Mouse (Mus musculus) embryo, embryonic 9.5 days (tissue): ENCODE data around the gene Igf2bp3.
A peak's percentile ranks its signal among the peaks of the same experiment; 100 is the strongest.

Source experiments
- DNase-seq: peaks from one replicate; pipeline ENCODE4 v3.0.0-alpha.2; 2017; ENCODE audit errors: extremely low spot score

Gene Igf2bp3

DNA sequence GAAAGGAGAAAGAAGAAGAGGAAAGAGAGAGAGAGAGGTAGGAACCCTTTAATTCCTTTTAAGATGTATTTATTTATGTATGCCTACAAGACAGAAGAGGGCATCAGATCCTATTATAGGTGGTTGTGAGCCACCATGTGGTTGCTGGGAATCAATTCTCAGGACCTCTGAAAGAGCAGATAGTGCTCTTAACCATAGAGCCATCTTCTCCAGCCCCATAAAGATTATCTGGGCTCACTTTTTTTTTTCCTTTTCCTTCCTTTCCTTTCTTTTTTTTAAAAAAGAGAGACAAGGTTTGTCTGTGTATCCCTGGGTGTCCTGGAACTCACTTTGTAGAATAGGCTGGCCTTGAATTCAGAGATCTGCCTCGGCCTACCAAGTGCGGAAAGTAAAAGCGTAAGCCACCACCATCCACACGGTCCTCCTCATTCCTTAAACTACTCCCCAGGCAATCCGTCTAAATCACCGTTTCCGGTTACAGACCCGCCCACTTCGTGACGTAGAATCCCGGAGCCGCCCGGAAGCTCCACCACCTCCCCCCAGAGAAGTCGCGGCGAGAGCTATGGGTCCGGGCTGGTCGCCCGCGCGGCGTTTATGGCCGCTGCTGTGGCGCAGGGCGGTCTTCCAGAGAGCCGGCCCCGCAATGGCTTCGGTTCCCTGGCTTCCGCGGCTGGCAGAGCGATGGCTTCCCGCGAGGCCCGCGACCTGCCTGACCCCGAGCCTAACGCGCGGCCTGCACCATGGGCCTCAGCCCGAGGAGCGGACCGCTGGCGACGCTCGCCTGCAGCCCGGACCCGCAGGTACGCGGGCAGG is 141.2 kb downstream of the Igf2bp3 start, which contains the start of gene Malsu1:
Malsu1 (plus strand) TSS at position 492 of the 813 bp plus-strand sequence.
- peak; percentile 95 for DNase-seq

DNA sequence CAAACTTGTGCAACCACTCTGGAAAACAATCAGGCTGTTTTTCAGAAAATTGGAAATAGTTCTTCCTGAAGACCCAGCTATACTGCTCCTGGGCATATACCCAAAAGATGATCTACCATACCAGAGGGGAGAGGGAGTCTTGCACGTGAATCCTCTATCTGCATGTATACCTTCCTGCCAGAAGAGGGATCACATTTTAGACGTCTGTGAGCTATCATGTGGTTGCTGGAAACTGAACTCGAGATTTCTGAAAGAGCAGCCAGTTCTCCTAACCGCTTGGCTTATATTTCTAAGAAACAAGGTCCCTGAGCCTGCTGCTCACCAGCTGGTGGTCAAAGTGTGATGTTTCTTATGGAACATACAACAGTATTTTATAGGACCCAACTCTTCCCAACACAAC is 146.4 kb downstream of the Igf2bp3 start:
- no peak for DNase-seq

DNA sequence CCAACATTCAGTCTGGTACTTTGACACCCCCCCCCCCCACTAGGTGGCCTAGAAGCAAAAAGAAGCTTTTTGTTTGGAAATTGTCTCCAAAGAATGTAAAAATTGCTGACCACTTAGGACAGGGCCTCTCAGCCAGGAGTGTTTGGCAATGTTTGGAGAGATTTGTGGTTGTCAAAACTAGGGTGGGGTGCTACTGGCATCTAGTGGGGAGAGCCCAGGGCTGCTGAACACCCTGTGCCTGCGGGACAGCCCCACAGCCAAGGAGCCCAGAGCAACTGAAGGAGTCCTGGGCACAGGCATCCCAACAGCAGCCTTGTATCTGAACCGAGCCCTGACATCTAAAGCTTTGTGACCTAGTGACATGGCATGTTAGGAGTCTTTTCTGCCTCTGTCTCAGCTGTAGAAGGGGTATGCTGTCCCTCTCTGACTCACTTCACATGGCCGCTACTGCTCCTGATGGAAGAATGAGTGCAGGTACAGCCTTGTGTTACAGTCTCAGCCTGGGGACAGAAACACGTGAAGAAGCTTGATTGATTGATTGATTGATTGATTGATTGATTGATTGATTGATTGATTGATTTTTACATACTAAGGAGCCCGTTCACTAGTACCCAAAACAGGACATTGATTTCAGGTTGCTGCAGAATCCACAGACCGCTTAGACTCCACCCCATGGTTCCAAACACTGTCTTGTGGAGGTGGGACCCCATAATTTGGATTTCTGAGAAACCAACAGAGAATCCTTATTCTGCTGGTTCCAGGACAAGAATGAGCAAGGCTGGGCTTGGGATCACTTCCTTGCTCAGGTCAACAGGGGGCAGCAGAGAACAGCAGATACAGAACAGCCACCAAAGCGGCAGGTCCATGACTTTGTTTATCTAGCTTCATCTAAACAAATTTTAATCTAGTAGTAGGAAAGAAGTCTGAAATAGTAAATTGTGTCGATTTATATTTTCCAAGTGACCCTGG is 157.4 kb downstream of the Igf2bp3 start:
- DNase-seq: peak; percentile 68

DNA sequence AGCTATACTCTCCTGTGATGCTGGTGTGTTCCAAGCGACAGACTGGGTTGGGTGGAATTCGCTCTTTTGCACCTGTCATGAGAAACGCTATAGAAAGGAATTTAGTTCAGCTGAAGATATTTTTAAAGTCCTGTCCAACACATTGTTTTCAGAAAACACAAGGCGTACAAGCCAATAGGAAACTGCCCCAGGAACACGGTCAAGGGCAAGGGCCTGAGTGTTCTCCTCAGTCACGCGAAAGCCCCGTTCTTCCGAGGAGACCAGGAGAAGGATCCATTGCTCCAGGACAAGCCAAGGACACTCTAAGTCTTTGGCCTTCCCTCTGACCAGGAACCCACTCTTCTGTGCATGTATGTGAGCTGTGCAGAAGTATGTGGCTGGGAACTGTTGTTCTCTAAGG is 158.7 kb downstream of the Igf2bp3 start:
- no peak for DNase-seq

DNA sequence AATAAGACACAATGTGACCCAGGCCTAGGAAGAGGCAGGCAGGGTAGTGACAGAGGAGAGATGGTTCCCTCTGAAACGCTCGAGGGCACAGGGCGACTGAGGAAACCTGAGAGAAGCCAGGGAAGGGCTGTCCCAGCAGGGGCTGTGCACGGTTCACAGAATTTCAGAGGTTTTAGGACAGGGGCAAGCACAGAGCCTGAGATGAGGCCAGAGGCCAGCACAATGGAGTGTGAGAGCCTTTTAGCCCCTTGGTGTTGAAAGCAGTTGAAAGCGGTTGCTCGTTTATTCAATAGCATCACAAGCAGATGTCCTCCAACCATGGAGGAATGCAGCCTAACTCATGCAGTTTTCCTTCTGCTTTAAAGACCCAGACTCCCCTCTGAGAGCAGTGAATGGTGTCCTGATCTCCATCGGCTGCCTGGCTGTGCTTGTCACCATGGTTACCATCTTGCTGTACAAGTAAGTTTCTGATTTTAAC is 159.5 kb downstream of the Igf2bp3 start:
- peak; percentile 67 for DNase-seq

DNA sequence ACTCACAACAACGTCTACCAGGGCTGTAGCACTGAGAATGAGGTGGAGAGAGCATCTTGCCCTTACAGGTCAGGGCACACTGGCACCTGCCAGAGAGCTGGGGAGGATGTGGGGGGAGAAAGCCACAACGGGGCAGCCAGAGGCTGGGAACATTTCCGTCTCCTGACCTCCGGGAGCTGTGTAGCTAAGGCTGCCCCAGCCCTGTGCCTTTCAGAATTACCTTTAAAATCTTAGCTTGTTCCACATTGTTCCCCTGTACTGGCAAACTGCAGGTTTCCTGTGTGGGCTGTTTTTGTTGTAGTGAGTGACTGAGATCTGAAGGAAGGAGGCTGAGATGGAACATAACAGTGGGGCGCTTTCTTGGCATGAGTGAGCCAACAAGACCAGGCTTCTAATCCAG is 162.6 kb downstream of the Igf2bp3 start:
- no peak for DNase-seq

DNA sequence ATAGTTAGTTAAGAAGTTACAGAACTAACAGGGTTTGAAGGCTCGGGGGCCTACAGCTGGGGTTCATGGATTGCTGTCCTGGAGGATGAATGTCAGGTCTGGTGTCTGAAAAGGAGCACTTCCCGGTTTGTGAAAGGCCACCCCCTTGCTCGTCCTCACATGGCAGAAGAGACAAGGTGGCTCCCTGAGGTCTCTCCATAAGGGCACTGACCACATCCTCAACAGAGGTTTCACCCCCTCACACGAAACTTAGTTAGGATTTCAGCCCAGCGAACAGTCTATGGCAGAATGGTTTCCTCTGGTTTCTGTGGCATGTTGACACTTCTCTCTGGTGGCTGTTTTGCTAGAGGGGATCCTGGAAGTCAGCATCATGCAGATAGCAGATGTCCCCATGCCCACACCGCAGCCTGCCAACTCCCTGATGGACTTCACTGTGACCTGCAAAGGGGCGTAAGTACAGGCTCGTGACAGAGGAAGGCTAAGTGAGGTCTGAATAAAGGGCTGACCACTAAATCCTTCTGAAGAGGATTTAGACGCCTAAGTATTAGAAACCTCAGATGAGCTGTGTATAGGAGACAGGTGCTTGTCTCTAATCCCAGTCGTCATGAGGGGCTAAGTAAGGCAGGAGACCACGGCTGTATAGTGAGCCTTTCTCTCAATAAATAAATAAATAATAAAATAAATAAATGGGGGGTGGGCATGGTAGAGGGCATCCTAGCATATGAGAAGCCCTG is 163.9 kb downstream of the Igf2bp3 start:
- no peak for DNase-seq

DNA sequence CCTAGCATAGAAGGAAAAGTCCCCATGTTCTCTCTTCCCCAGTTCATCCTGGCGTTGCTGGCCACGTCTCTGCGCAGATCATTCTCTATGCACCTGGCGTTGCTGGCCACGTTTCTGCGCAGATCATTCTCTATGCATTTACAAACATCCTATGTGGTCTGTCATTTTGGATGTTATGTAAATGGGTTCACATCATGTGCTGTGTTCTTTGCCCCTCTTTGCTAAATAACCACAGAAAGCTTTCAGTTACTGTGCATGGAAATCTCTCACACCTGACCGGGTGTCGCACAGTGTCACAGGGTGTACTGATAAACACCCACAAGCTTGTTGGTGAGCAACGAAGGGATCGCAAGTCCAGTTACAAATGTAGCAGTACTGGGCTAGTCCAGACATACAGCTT is 166.4 kb downstream of the Igf2bp3 start:
- no peak for DNase-seq

DNA sequence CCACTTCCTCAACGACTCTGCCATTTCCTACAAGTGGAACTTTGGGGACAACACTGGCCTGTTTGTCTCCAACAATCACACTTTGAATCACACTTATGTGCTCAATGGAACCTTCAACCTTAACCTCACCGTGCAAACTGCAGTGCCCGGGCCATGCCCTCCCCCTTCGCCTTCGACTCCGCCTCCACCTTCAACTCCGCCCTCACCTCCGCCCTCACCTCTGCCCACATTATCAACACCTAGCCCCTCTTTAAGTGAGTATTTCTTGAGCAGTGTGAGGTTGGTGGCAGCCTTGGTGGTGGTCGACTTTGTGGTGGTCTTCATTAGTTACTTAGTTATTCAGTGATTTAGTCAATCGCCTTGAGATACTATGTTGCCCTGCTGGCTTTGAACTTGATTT is 166.9 kb downstream of the Igf2bp3 start:
- DNase-seq: no peak

DNA sequence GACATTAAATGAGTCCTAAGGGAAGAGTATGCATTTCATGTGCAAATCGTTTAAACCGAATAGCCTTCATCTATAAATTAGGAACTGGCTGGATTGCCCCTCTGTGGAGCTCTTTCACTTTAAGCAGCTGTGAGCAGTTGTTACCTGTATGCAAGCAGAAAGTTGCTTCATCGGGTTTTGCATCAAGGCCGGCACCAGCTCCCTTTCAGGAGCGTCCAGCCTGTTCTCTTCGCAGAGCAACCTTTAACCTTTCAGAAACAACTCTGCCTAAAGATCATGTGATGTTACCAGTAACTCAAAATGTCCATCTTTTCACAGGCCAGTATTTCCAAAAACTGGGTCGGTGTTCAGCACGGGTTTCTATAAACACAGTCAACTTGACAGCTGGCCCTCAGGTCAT is 167.8 kb downstream of the Igf2bp3 start:
- DNase-seq: no peak

DNA sequence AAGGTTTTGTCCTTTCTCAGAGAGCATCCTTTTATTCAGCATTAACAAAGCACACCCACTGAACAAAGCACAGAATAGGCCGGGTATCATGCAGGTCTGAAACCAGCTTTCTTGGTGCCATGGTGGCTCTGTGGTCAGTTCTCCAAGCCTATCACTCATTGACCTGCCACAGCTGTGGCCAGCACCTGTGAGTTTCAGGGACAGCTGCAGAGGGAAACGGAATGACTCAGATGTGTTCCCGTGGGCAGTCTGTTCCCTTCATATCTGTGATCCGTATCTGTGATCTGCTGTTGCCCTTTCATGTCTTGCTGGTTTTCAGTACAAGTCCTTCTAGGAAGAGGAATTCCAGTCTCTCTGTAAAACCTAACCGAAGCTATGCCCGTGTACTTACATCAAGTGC is 168.3 kb downstream of the Igf2bp3 start:
- no peak for DNase-seq

DNA sequence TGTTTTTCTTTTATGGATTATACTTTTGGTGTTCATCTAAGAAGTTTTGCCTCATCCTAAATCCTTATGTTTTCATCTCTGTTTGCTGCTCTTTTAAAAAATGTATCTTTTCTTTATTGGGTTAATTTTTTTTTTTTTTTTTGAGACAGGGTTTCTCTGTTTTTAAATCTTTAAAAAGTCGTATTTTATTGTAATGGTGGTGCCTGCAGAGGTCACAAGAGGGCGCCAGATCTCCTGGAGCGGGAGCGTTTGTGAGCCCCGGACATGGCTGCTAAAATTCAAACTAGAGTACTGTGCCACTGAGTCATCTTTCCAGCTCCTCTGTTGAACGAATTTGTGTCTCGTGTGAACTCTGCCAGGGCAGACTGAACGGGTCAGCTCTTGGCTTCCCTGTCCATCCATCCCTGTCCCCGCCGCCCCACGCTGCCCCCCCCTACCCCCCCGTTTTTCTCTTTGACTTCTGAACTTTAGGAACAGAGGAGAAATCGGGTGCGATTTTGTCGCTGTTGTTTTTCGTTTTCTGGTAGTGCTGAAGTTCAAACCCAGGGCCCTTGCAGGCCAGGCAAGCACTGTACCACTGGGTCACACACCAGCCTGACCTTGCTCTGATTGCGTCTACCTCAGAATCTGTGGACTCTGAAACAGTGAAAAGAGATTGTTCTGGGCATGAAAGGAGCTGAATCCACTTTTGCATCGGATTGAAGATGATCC is 175.1 kb downstream of the Igf2bp3 start:
- peak; percentile 56 for DNase-seq

DNA sequence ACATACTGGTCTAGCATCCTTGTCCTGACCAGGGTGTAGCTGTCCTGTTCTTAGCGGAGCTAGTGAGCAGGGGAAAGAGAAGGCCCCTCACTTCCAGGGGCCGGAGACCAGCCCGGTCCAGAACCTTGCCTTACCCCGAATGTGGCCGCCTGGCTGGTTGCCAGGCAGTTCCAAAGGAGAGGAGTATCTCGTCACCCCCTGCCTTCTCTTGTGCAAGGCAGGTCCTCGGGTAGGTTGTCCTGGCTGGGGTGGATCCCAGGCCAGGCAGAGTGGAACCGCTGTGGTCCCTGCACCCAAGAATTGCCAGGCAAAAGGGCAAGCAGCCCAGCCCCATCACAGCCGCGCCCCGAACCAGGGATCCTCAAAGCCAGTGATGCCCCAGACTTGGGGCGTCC is 177.5 kb downstream of the Igf2bp3 start:
- DNase-seq: no peak

DNA sequence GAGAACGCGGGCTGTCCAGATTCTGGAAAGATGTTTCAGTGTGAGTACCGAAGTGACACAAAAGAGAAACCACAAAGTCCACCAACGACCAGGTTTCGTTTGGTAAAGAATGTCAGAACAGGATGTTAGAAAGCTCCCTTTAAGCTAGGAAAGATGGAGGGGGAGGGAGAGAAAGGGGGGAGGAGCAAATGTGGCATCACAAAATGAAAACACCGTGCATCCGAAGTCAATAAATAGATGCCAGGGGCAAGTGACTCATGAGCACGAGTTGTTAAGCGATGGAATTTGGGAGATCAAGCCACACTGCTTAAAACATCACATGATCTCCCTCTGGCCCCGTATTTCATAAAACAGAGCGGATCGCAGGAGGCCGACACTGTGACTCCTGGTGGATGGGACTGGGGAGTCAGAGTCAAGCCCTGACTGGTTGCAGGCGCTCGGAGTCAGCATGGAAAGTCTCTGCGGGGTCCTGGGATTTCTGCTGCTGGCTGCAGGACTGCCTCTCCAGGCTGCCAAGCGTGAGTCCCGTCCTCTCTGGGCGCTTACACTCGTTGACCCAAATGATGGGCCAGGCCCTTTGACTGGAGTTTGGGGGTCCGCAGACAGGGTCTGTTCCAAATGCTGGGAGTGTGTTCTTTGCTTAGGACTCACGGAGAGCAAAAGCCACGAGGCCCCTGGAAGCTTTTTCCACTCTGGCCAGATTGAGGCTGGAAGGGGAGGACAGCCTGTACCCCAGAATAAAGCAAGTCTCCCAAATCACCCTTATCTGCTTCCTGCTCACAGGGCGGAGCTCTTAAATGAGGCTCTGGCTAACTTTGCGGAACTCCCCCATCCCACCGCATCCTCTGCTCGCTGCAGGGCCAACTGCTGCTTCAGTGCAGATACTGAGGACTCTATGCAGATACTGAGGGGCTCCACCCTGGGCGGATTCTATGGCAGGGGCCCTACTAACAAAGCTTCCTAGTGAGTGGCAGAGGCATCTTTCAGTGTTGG is 178.2 kb downstream of the Igf2bp3 start, which contains the start of gene Gpnmb:
Gpnmb (plus strand) TSS at position 272 of the 993 bp plus-strand sequence.
- DNase-seq: no peak
